Mouse (Mus musculus) kidney, postnatal 0 days (tissue): Measurements from ENCODE around the gene Fam166b. TPM values are rescaled to one million over a fixed set of nuclear protein-coding genes. Genes with fewer than 3 reads are reported as not detected.

Experiments
- ATAC-seq: fragments of 200-750 bp; cut with Nextera tagmentation; replicated peaks from 2 replicates; pipeline ENCODE4 v1.8.0; 2017; ENCODE audit warnings: low read depth, moderate number of reproducible peaks, moderate TSS enrichment, moderate library complexity; ENCODE audit not compliant: low FRiP score
- DNase-seq: peaks from one replicate; pipeline ENCODE4 v3.0.0-alpha.2; 2016; ENCODE audit warnings: low spot score
- H3K27ac ChIP-seq: fragments of 300-500 bp; sonication (generic); 2 replicates; pipeline ENCODE4 v1.5.1; 2014; ENCODE audit warnings: mild to moderate bottlenecking
- H3K27me3 ChIP-seq: fragments of 300-500 bp; sonication (generic); 2 replicates; pipeline ENCODE4 v1.6.1; 2014; ENCODE audit warnings: low read length, mixed read lengths; ENCODE audit not compliant: insufficient read depth
- H3K36me3 ChIP-seq: fragments of 300-500 bp; sonication (generic); 2 replicates; pipeline ENCODE4 v1.6.1; 2014; ENCODE audit warnings: low read length, mixed read lengths; ENCODE audit not compliant: insufficient read depth
- H3K4me1 ChIP-seq: fragments of 300-500 bp; sonication (generic); replicated peaks from 2 replicates; pipeline ENCODE4 v1.6.1; 2014; ENCODE audit warnings: antibody characterized with exemption, low read length, mixed read lengths; ENCODE audit not compliant: insufficient read depth
- H3K4me2 ChIP-seq: fragments of 300-500 bp; sonication (generic); 2 replicates; pipeline ENCODE4 v1.6.1; 2014; ENCODE audit warnings: mild to moderate bottlenecking, low read length, moderate library complexity, mixed read lengths
- H3K4me3 ChIP-seq: fragments of 300-500 bp; sonication (generic); replicated peaks from 2 replicates; pipeline ENCODE4 v1.5.1; 2014; ENCODE audit warnings: low read depth, low read length
- H3K9ac ChIP-seq: fragments of 300-500 bp; sonication (generic); 2 replicates; pipeline ENCODE4 v1.6.1; 2014; ENCODE audit warnings: low read depth, low read length
- H3K9me3 ChIP-seq: fragments of 300-500 bp; sonication (generic); replicated peaks from 2 replicates; pipeline ENCODE4 v1.6.1; 2016; ENCODE audit warnings: low read length, inconsistent platforms, mixed read lengths
- CTCF ChIP-seq: IDR thresholded peaks from 2 replicates; pipeline ENCODE4 v1.5.1; 2016; ENCODE audit warnings: antibody characterized with exemption, low read depth, mild to moderate bottlenecking, moderate library complexity
- WGBS: fragments of 180-500 bp; shearing (Covaris S2); extraction: QIAGEN DNeasy Blood & Tissue Kit; methylation state at CpG from one replicate; pipeline ENCODE4 v1.1.7; 2014; 5-methylcytosine and 5-hydroxymethylcytosine counted together
- polyA plus RNA-seq: library from polyadenylated mRNA; unstranded; fragments of >200 nt; fragmentation: Nextera tagmentation; extraction: Ambion mirVana; gene quantifications from 2 replicates; pipeline ENCODE4 v1.2.1, GENCODE M21; 2015

Fam166b gene
- polyA plus RNA-seq, 1 experiment from 2014 or later, result 0.33 TPM

- DNase-seq, result peak; percentile 27
- WGBS, result 4% methylated on average over 17 of the region's 18 CpGs
- 0 out of 2 replicates have a peak overlapping the region, but pooled peaks have one; percentile 4 for H3K9ac ChIP-seq
- H3K36me3 ChIP-seq, result no peaks in the 10 kb centered on the region
- H3K27ac ChIP-seq, result no peak overlapping the region
- H3K4me3 ChIP-seq, result peak overlapping the region; percentile 13
- H3K4me1 ChIP-seq, result peaks cover 17% of the 10 kb centered on the region
- no peaks in the 10 kb centered on the region for H3K27me3 ChIP-seq
- no peaks in the 10 kb centered on the region for H3K9me3 ChIP-seq
- no peak; the same call in 1 of the 2 replicates for ATAC-seq
- no peak for TF ChIP-seq CTCF
- H3K4me2 ChIP-seq, result peak overlapping the region; percentile 56
Measured at GRCm38 (mm10) chr4:43453413-43453812, 24.5 kb upstream of the Fam166b start.

- ATAC-seq (no peak), DNase-seq (no peak)
- Histone ChIP-seq H3K36me3 (peaks cover 11% of the 10 kb centered on the region), H3K27ac (no peak overlapping the region), H3K4me1 (peaks cover 17% of the 10 kb centered on the region), H3K9me3 (no peaks in the 10 kb centered on the region), H3K27me3 (no peaks in the 10 kb centered on the region), H3K4me2 (no peak overlapping the region), H3K9ac (no peak overlapping the region), H3K4me3 (no peak overlapping the region)
- WGBS, result 54% methylated on average over 11 of the region's 11 CpGs
- TF ChIP-seq CTCF, result no peak
Measured at GRCm38 (mm10) chr4:43452315-43452714, 23.4 kb upstream of the Fam166b start.

- Histone ChIP-seq H3K9me3 (no peaks in the 10 kb centered on the region), H3K36me3 (peaks cover 30% of the 10 kb centered on the region), H3K4me2 (no peak overlapping the region), H3K27me3 (no peaks in the 10 kb centered on the region), H3K4me3 (no peak overlapping the region), H3K4me1 (peaks cover 13% of the 10 kb centered on the region; the same call in 1 of the 2 replicates), H3K27ac (no peak overlapping the region), H3K9ac (no peak overlapping the region)
- DNase-seq (no peak), ATAC-seq (no peak)
- no peak for TF ChIP-seq CTCF
- WGBS, result 86% methylated on average over 3 of the region's 3 CpGs
Measured at GRCm38 (mm10) chr4:43448554-43448953, 19.6 kb upstream of the Fam166b start.

GRCm38 (mm10) chr4:43447251-43447650 is 18.3 kb upstream of the Fam166b start:
- H3K9me3 ChIP-seq, result no peaks in the 10 kb centered on the region
- DNase-seq (no peak), ATAC-seq (no peak)
- no peak for TF ChIP-seq CTCF
- H3K4me1 ChIP-seq, result peaks cover 8% of the 10 kb centered on the region; the same call in 1 of the 2 replicates
- no peak overlapping the region for H3K9ac ChIP-seq
- no peaks in the 10 kb centered on the region for H3K27me3 ChIP-seq
- WGBS, result 85% methylated on average over 13 of the region's 13 CpGs
- H3K4me2 ChIP-seq, result no peak overlapping the region
- no peak overlapping the region for H3K4me3 ChIP-seq
- H3K36me3 ChIP-seq, result peaks cover 30% of the 10 kb centered on the region
- H3K27ac ChIP-seq, result no peak overlapping the region

GRCm38 (mm10) chr4:43443511-43443910 is 14.6 kb upstream of the Fam166b start:
- Histone ChIP-seq H3K9ac (peak overlapping the region; percentile 97), H3K4me3 (peak overlapping the region; percentile 79), H3K27ac (peak overlapping the region; percentile 96), H3K4me2 (peak overlapping the region; percentile 97), H3K9me3 (no peaks in the 10 kb centered on the region), H3K4me1 (peaks cover 8% of the 10 kb centered on the region; the same call in 1 of the 2 replicates), H3K36me3 (peaks cover 30% of the 10 kb centered on the region), H3K27me3 (no peaks in the 10 kb centered on the region)
- DNase-seq (peak; percentile 54), ATAC-seq (no peak)
- no peak for TF ChIP-seq CTCF
- under 1% methylated on average over 28 of the region's 28 CpGs for WGBS

GRCm38 (mm10) chr4:43442456-43443361 is 13.8 kb upstream of the Fam166b start:
- under 1% methylated on average over 57 of the region's 88 CpGs for WGBS
- peak; percentile 76 for ATAC-seq

More at GRCm38 (mm10) chr4:43442456-43443361, 13.8 kb upstream of the Fam166b start:
- H3K4me3 ChIP-seq, result peak overlapping the region; percentile 79
- peaks cover 8% of the 10 kb centered on the region; the same call in 1 of the 2 replicates for H3K4me1 ChIP-seq
- H3K4me2 ChIP-seq, result peak overlapping the region; percentile 97
- TF ChIP-seq CTCF, result no peak
- H3K27me3 ChIP-seq, result no peaks in the 10 kb centered on the region
- H3K9me3 ChIP-seq, result no peaks in the 10 kb centered on the region
- peak overlapping the region; percentile 97 for H3K9ac ChIP-seq
- H3K36me3 ChIP-seq, result peaks cover 23% of the 10 kb centered on the region
- peak; percentile 75 for DNase-seq
- H3K27ac ChIP-seq, result peak overlapping the region; percentile 96
